Mouse (Mus musculus): Measurements from ENCODE around the gene Mcam. TPM values are rescaled to one million over a fixed set of nuclear protein-coding genes. Genes with fewer than 3 reads are reported as not detected.

Mcam gene
- 6.1 and 6.2 TPM in 2 replicates for polyA plus RNA-seq (2012; rRNA removed)
- polyA plus RNA-seq (2014; fragmentation: Nextera tagmentation; extraction: Ambion mirVana) = 3.1 and 3.4 TPM in 2 replicates

- no peak within 1 kb of the TSS; the same call in 1 of the 2 replicates for H3K9ac ChIP-seq (replicated peaks)
- ATAC-seq (ENCODE audit: insufficient read depth) (no peak), DNase-seq (ENCODE audit: low read depth in 3 of 3, low spot score in 3 of 3) (no peak)
- no peak within 1 kb of the TSS for H3K27ac ChIP-seq
- TF ChIP-seq CTCF (IDR thresholded peaks at IDR 0.05; ENCODE audit: low read depth) (no peak), EP300 (IDR thresholded peaks at IDR 0.05; ENCODE audit: low read depth) (no peak)
- H3K27me3 ChIP-seq (ENCODE audit: control insufficient read depth, insufficient read depth, low read length) = peaks cover 76% of the 10 kb centered on the region
- no peaks in the 10 kb centered on the region for H3K9me3 ChIP-seq (ENCODE audit: control insufficient read depth, low read length)
- peak within 1 kb of the TSS; percentile 56 for H3K4me2 ChIP-seq (ENCODE audit: low read depth)
- H3K4me1 ChIP-seq (replicated peaks; ENCODE audit: control insufficient read depth in 2 of 2, insufficient read depth in 2 of 2, low read length in 1 of 2) = peaks cover 0 to 6% of the 10 kb centered on the region in 2 experiments; a peak in 1 of 4 replicates
- peak within 1 kb of the TSS; percentile 36 to 47 for H3K4me3 ChIP-seq (ENCODE audit: insufficient read depth in 1 of 2, low read depth in 2 of 2, low read length in 2 of 2)
- WGBS (ENCODE audit: insufficient replicate concordance) = 2% methylated on average over 54 of the region's 55 CpGs
- no peaks in the 10 kb centered on the region for H3K36me3 ChIP-seq (replicated peaks; ENCODE audit: control insufficient read depth, insufficient read depth, low read depth)
These were observed at the start of gene Mcam for GRCm38 (mm10) chr9:44134101-44134850. TSS of gene Mcam (plus strand) at chr9:44134469.

GRCm38 (mm10) chr9:44084659-44085229, 49.5 kb upstream of the Mcam start:
- WGBS (ENCODE audit: insufficient replicate concordance) = under 1% methylated on average over 61 of the region's 62 CpGs
- ATAC-seq (ENCODE audit: insufficient read depth) (peak; percentile 83), DNase-seq (ENCODE audit: low read depth in 3 of 3, low spot score in 3 of 3) (peak; percentile 65 to 69 (median 68))
- Histone ChIP-seq H3K9ac (replicated peaks) (peak overlapping the region; percentile 35; the same call in 1 of the 2 replicates), H3K9me3 (ENCODE audit: control insufficient read depth, low read length) (no peaks in the 10 kb centered on the region), H3K27ac (no peak overlapping the region), H3K27me3 (ENCODE audit: control insufficient read depth, insufficient read depth, low read length) (peaks cover 10% of the 10 kb centered on the region), H3K36me3 (replicated peaks; ENCODE audit: control insufficient read depth, insufficient read depth, low read depth) (no peaks in the 10 kb centered on the region), H3K4me2 (ENCODE audit: low read depth) (peak overlapping the region; percentile 76), H3K4me1 (replicated peaks; ENCODE audit: control insufficient read depth in 2 of 2, insufficient read depth in 2 of 2, low read length in 1 of 2) (peaks cover 8 to 13% of the 10 kb centered on the region in 2 experiments), H3K4me3 (ENCODE audit: insufficient read depth in 1 of 2, low read depth in 2 of 2, low read length in 2 of 2) (peak overlapping the region; percentile 38 to 52)
- TF ChIP-seq EP300 (IDR thresholded peaks at IDR 0.05; ENCODE audit: low read depth) (no peak), CTCF (IDR thresholded peaks at IDR 0.05; ENCODE audit: low read depth) (no peak)

GRCm38 (mm10) chr9:44085276-44085675, 49.0 kb upstream of the Mcam start:
- ATAC-seq (ENCODE audit: insufficient read depth) = no peak
- no peaks in the 10 kb centered on the region for H3K36me3 ChIP-seq (replicated peaks; ENCODE audit: control insufficient read depth, insufficient read depth, low read depth)
- peaks cover 10% of the 10 kb centered on the region for H3K27me3 ChIP-seq (ENCODE audit: control insufficient read depth, insufficient read depth, low read length)
- no peaks in the 10 kb centered on the region for H3K9me3 ChIP-seq (ENCODE audit: control insufficient read depth, low read length)
- TF ChIP-seq EP300 (IDR thresholded peaks at IDR 0.05; ENCODE audit: low read depth) (no peak), CTCF (IDR thresholded peaks at IDR 0.05; ENCODE audit: low read depth) (no peak)
- H3K27ac ChIP-seq = no peak overlapping the region
- H3K4me3 ChIP-seq (ENCODE audit: insufficient read depth in 1 of 2, low read depth in 2 of 2, low read length in 2 of 2) = peak overlapping the region; percentile 38 to 52
- no peak for DNase-seq (ENCODE audit: low read depth in 3 of 3, low spot score in 3 of 3)
- peak overlapping the region; percentile 76 for H3K4me2 ChIP-seq (ENCODE audit: low read depth)
- peaks cover 8 to 13% of the 10 kb centered on the region in 2 experiments for H3K4me1 ChIP-seq (replicated peaks; ENCODE audit: control insufficient read depth in 2 of 2, insufficient read depth in 2 of 2, low read length in 1 of 2)
- WGBS (ENCODE audit: insufficient replicate concordance) = 12% methylated on average over 10 of the region's 10 CpGs
- H3K9ac ChIP-seq (replicated peaks) = no peak overlapping the region

GRCm38 (mm10) chr9:44085741-44086665, 48.3 kb upstream of the Mcam start:
- no peaks in the 10 kb centered on the region for H3K9me3 ChIP-seq (ENCODE audit: control insufficient read depth, low read length)
- peaks cover 8 to 13% of the 10 kb centered on the region in 2 experiments for H3K4me1 ChIP-seq (replicated peaks; ENCODE audit: control insufficient read depth in 2 of 2, insufficient read depth in 2 of 2, low read length in 1 of 2)
- TF ChIP-seq EP300 (IDR thresholded peaks at IDR 0.05; ENCODE audit: low read depth) (no peak), CTCF (IDR thresholded peaks at IDR 0.05; ENCODE audit: low read depth) (no peak)
- H3K4me2 ChIP-seq (ENCODE audit: low read depth) = no peak overlapping the region
- DNase-seq (ENCODE audit: low read depth in 3 of 3, low spot score in 3 of 3) (no peak), ATAC-seq (ENCODE audit: insufficient read depth) (no peak)
- no peak overlapping the region for H3K4me3 ChIP-seq (ENCODE audit: insufficient read depth in 1 of 2, low read depth in 2 of 2, low read length in 2 of 2)
- peaks cover 10% of the 10 kb centered on the region for H3K27me3 ChIP-seq (ENCODE audit: control insufficient read depth, insufficient read depth, low read length)
- H3K9ac ChIP-seq (replicated peaks) = no peak overlapping the region
- WGBS (ENCODE audit: insufficient replicate concordance) = 65% methylated on average over 15 of the region's 15 CpGs
- no peaks in the 10 kb centered on the region for H3K36me3 ChIP-seq (replicated peaks; ENCODE audit: control insufficient read depth, insufficient read depth, low read depth)
- H3K27ac ChIP-seq = no peak overlapping the region

Data from liver, embryonic 14.5 days (tissue).